Mouse (Mus musculus) heart, adult 2 months (tissue): Measurements from ENCODE around the gene Slc5a8.

Source experiments
- CTCF ChIP-seq: fragments of 200-600 bp; IDR thresholded peaks from 2 replicates; pipeline ENCODE4 v1.8.1; 2022; ENCODE audit warnings: antibody characterized with exemption, mild to moderate bottlenecking, moderate library complexity
- EP300 ChIP-seq: fragments of 200-500 bp; IDR thresholded peaks from 2 replicates; pipeline ENCODE4 v1.6.1; 2011; ENCODE audit warnings: low read depth, low read length, control low read depth; ENCODE audit not compliant: insufficient read depth
- POLR2A ChIP-seq: fragments of 200-500 bp; IDR thresholded peaks from 2 replicates; pipeline ENCODE4 v1.6.1; 2011; ENCODE audit warnings: mild to moderate bottlenecking, low read depth, low read length, control low read depth; ENCODE audit not compliant: insufficient read depth

GRCm38 (mm10) chr10:88874870-88875269, 10.9 kb upstream of the Slc5a8 start:
- TF ChIP-seq CTCF: no peak
- no peak for TF ChIP-seq POLR2A
- no peak for TF ChIP-seq EP300
